Mouse (Mus musculus) G1E (cell line): Measurements from ENCODE around the gene Dph7. TPM values are rescaled to one million over a fixed set of nuclear protein-coding genes. Genes with fewer than 3 reads are reported as not detected.

Experiments used
- ATAC-seq: 2 replicates; pipeline ENCODE4 v1.8.0; 2016; ENCODE audit warnings: mild to moderate bottlenecking; ENCODE audit not compliant: insufficient number of reproducible peaks, poor library complexity, low FRiP score, severe bottlenecking; ENCODE audit errors: extremely low read depth
- DNase-seq: peaks from one replicate; pipeline ENCODE4 v3.0.0; 2012; ENCODE audit warnings: low spot score
- H3K27me3 ChIP-seq: 2 replicates; pipeline ENCODE4 v1.6.1; 2012; ENCODE audit warnings: mild to moderate bottlenecking, low read length, inconsistent platforms; ENCODE audit not compliant: insufficient read depth
- H3K36me3 ChIP-seq: replicated peaks from 2 replicates; pipeline ENCODE3; 2012; ENCODE audit warnings: mild to moderate bottlenecking, inconsistent platforms
- H3K4me1 ChIP-seq: 2 replicates; pipeline ENCODE4 v1.6.1; 2012; ENCODE audit warnings: low read depth, low read length, inconsistent platforms, mixed read lengths; ENCODE audit not compliant: insufficient read depth
- H3K4me3 ChIP-seq: 2 replicates; pipeline ENCODE4 v1.5.1; 2012; ENCODE audit warnings: low read depth, mild to moderate bottlenecking, inconsistent platforms, low read length, moderate library complexity, mixed read lengths
- H3K9me3 ChIP-seq: replicated peaks from 2 replicates; pipeline ENCODE4 v1.6.1; 2012; ENCODE audit warnings: inconsistent platforms
- CTCF ChIP-seq: IDR thresholded peaks from 2 replicates; pipeline ENCODE4 v1.5.1; 2012; ENCODE audit warnings: low read depth, low read length, inconsistent platforms, mixed read lengths
- GATA1 ChIP-seq: IDR thresholded peaks from 2 replicates; pipeline ENCODE4 v1.6.1; 2012; ENCODE audit warnings: borderline replicate concordance, low read length, inconsistent platforms, mixed read lengths
- GATA2 ChIP-seq: IDR thresholded peaks from 2 replicates; pipeline ENCODE4 v1.6.1; 2012; ENCODE audit warnings: low read depth, low read length, inconsistent platforms, borderline replicate concordance
- POLR2AphosphoS5 ChIP-seq: IDR thresholded peaks from 2 replicates; pipeline ENCODE4 v1.6.1; 2012; ENCODE audit warnings: low read depth, low read length, inconsistent platforms; ENCODE audit not compliant: insufficient replicate concordance
- TAL1 ChIP-seq: conservative IDR thresholded peaks from 2 replicates; pipeline ENCODE4 v1.6.1; 2012; ENCODE audit warnings: low read depth, low read length, inconsistent platforms, mixed read lengths
- polyA plus RNA-seq: library from polyadenylated mRNA; stranded (reverse); fragments of >175 nt; gene quantifications from 2 replicates; pipeline ENCODE4 v1.2.3, GENCODE M21; 2012
- total RNA-seq, 2 experiments: library from RNA; stranded (forward) in 1 of 2; stranded (reverse) in 1 of 2; fragments of 200-1000 nt in 1 of 2; fragments of >200 nt in 1 of 2; fragmentation: Nextera tagmentation in 1 of 2; gene quantifications; 2 replicates each; pipeline ENCODE4 v1.2.3; 2014 to 2017

Dph7 gene
- total and polyA plus RNA-seq, 3 experiments: 19.8 to 25.1 (median 22.0) TPM

GRCm38 (mm10) chr2:24987762-24988161, 25.6 kb downstream of the Dph7 start:
- no peaks in the 10 kb centered on the region for H3K9me3 ChIP-seq
- no peaks in the 10 kb centered on the region; the same call in 1 of the 2 replicates for H3K4me1 ChIP-seq
- no peak overlapping the region for H3K4me3 ChIP-seq
- H3K36me3 ChIP-seq: peaks cover 68% of the 10 kb centered on the region
- ATAC-seq (no peak), DNase-seq (no peak)
- TF ChIP-seq GATA1 (no peak), GATA2 (no peak), POLR2AphosphoS5 (no peak), CTCF (no peak), TAL1 (no peak)
- H3K27me3 ChIP-seq: no peaks in the 10 kb centered on the region

GRCm38 (mm10) chr2:24995332-24995731, 33.1 kb downstream of the Dph7 start:
- Histone ChIP-seq H3K36me3 (peaks cover 54% of the 10 kb centered on the region), H3K27me3 (no peaks in the 10 kb centered on the region), H3K4me3 (no peak overlapping the region), H3K9me3 (no peaks in the 10 kb centered on the region), H3K4me1 (no peaks in the 10 kb centered on the region)
- TF ChIP-seq TAL1: no peak
- no peak for TF ChIP-seq GATA2
- TF ChIP-seq GATA1: no peak
- TF ChIP-seq CTCF: no peak
- no peak for TF ChIP-seq POLR2AphosphoS5
- DNase-seq (no peak), ATAC-seq (no peak)

- DNase-seq (no peak), ATAC-seq (no peak)
- Histone ChIP-seq H3K4me1 (no peaks in the 10 kb centered on the region), H3K36me3 (peaks cover 58% of the 10 kb centered on the region), H3K4me3 (no peak overlapping the region), H3K27me3 (no peaks in the 10 kb centered on the region), H3K9me3 (no peaks in the 10 kb centered on the region)
- TF ChIP-seq GATA1: no peak
- TF ChIP-seq TAL1: no peak
These were observed 34.3 kb downstream of the Dph7 start for GRCm38 (mm10) chr2:24996471-24996870.

GRCm38 (mm10) chr2:25000544-25001235, 38.5 kb downstream of the Dph7 start:
- DNase-seq (peak; percentile 8), ATAC-seq (no peak)
- H3K4me3 ChIP-seq: no peak overlapping the region
- H3K4me1 ChIP-seq: no peaks in the 10 kb centered on the region
- no peak; the same call in 1 of the 2 replicates for TF ChIP-seq CTCF
- no peak for TF ChIP-seq POLR2AphosphoS5
- TF ChIP-seq GATA1: no peak
- peaks cover 69% of the 10 kb centered on the region for H3K36me3 ChIP-seq
- no peaks in the 10 kb centered on the region for H3K9me3 ChIP-seq
- H3K27me3 ChIP-seq: no peaks in the 10 kb centered on the region

- H3K9me3 ChIP-seq: no peaks in the 10 kb centered on the region
- no peaks in the 10 kb centered on the region for H3K4me1 ChIP-seq
- no peaks in the 10 kb centered on the region for H3K27me3 ChIP-seq
- H3K36me3 ChIP-seq: peaks cover 42% of the 10 kb centered on the region
- ATAC-seq (no peak), DNase-seq (no peak)
- TF ChIP-seq GATA1: no peak
- TF ChIP-seq CTCF: no peak
- no peak for TF ChIP-seq GATA2
- no peak for TF ChIP-seq POLR2AphosphoS5
- H3K4me3 ChIP-seq: no peak overlapping the region
These were observed 42.0 kb downstream of the Dph7 start for GRCm38 (mm10) chr2:25003946-25004786.

- H3K36me3 ChIP-seq: peaks cover 40% of the 10 kb centered on the region
These were observed 44.6 kb downstream of the Dph7 start for GRCm38 (mm10) chr2:25006767-25007166.

More at GRCm38 (mm10) chr2:25006767-25007166, 44.6 kb downstream of the Dph7 start:
- TF ChIP-seq TAL1 (no peak), GATA2 (no peak)
- Histone ChIP-seq H3K4me1 (no peaks in the 10 kb centered on the region), H3K4me3 (no peak overlapping the region), H3K27me3 (no peaks in the 10 kb centered on the region), H3K9me3 (no peaks in the 10 kb centered on the region)
- DNase-seq (no peak), ATAC-seq (no peak)
